Mouse (Mus musculus): ENCODE measurements around the gene Tmprss11e. TPM values are rescaled to one million over a fixed set of nuclear protein-coding genes. Genes with fewer than 3 reads are reported as not detected.

Tmprss11e gene
- polyA plus RNA-seq (2012) = not detected in 2 replicates

DNA sequence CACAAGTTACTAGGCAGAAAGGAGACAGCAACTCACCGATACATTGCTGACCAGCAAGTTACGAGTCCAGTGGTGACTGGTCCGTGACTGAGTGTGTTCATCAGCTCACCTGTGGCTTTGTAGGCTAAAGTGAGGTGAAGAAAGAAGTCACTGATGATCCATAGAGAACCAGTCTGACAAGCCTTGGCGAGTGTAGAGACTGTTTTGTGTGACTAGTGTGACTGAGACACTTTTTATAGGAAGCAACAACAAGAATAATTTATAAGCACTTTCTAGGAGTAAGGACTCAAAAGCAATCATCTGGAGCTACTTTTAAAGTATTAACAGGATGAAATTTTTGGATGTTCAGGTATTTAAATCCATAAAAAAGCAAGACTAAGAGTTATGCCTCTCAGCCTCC is at the start of gene Tmprss11e:
Tmprss11e (minus strand) TSS at position 101 of the 400 bp plus-strand sequence.
- no peak for TF ChIP-seq GATA1 (IDR thresholded peaks at IDR 0.05; ENCODE audit: low read length)

GRCm38 (mm10) chr5:86792807-86793206 is 47.2 kb upstream of the Tmprss11e start:
- no peak for TF ChIP-seq GATA1 (IDR thresholded peaks at IDR 0.05; ENCODE audit: low read length)

- no peak for TF ChIP-seq GATA1 (IDR thresholded peaks at IDR 0.05; ENCODE audit: low read length)
Measured at GRCm38 (mm10) chr5:86792249-86792648, 46.6 kb upstream of the Tmprss11e start.

- TF ChIP-seq GATA1 (IDR thresholded peaks at IDR 0.05; ENCODE audit: low read length) = no peak
Measured at GRCm38 (mm10) chr5:86789954-86790353, 44.3 kb upstream of the Tmprss11e start.

DNA sequence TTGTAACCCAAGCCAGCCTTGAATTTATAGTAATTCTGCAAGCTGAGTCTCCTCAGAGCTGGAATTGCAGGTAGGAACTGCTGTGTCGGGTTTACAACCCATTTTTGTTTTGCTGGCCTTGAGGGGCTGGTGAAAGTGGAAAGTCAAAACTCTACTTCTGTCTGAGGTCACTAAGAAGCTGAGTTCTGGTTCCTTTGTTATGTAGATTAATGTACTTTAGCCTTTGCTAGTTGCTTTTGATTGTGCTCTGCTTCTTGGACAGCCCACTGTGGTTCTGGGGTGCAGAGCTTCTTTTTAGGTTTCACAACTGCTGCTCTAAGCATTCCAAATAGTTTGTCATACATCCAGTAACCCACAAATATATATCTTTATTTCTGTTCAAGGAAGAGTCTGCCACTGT is 41.2 kb upstream of the Tmprss11e start:
- TF ChIP-seq GATA1 (IDR thresholded peaks at IDR 0.05; ENCODE audit: low read length) = no peak

DNA sequence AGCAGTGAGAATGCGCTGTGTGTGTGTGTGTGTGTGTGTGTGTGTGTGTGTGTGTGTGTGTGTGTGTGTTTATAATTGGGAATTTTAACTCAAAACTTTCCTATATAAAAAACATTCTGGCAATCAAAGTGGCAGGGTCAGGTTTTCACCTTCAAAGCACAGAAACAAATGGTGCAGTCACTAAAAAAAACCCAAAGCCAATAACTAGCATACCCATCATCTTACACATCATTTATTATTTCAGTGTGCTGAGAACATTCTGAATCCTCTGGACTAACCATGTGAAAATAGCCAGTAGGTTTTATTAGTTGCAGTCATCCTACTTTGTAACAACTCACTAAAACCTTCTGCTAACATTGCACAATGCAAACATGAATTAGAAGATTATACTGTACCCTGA is 38.6 kb upstream of the Tmprss11e start:
- no peak for TF ChIP-seq GATA1 (IDR thresholded peaks at IDR 0.05; ENCODE audit: low read length)

- TF ChIP-seq GATA1 (IDR thresholded peaks at IDR 0.05; ENCODE audit: low read length) = no peak
Measured at GRCm38 (mm10) chr5:86783059-86783458, 37.4 kb upstream of the Tmprss11e start.

DNA sequence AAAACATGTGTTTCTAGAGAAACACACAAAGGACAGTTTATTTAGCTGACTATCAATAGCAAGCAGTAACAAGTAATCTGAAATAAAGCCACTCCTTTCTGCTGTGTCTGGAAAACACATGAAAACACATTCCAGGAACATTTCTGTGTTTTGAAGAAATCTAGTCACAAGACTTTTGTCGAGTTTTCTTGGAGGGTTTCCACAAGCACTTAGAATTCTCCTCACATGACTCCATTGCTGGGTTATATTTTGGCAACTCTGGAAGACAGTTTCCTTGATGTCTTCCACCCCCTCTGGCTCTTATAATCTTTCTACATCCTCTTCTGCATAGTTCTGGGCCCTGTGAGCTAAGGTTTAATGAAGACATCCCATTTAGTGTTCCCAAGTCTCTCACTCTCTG is 32.9 kb upstream of the Tmprss11e start:
- no peak for TF ChIP-seq GATA1 (IDR thresholded peaks at IDR 0.05; ENCODE audit: low read length)

DNA sequence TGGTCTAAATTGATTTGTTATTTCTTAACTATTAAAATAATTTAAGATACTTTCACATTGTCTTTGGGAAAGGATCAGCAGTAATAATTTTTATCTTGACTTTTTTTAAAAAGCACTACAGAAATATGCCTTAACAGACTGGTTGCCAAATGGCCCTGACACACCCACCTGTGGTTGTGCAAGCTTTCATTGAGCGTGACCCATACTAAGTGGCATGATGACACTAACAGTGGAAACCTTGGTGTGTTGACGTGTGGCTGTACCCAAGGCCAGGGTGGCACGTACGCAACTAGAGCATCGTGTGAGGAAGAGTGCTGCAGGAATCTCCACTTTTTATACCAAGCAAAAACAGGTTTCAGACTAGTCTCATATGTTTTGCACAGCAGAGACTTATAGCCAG is 31.3 kb upstream of the Tmprss11e start:
- TF ChIP-seq GATA1 (IDR thresholded peaks at IDR 0.05; ENCODE audit: low read length) = no peak

- TF ChIP-seq GATA1 (IDR thresholded peaks at IDR 0.05; ENCODE audit: low read length) = no peak
Measured at GRCm38 (mm10) chr5:86771010-86771409, 25.4 kb upstream of the Tmprss11e start.

- no peak for TF ChIP-seq GATA1 (IDR thresholded peaks at IDR 0.05; ENCODE audit: low read length)
Measured at GRCm38 (mm10) chr5:86769015-86769658, 23.5 kb upstream of the Tmprss11e start.

- TF ChIP-seq GATA1 (IDR thresholded peaks at IDR 0.05; ENCODE audit: low read length) = no peak
Measured at GRCm38 (mm10) chr5:86742796-86743195, 2.8 kb downstream of the Tmprss11e start.

DNA sequence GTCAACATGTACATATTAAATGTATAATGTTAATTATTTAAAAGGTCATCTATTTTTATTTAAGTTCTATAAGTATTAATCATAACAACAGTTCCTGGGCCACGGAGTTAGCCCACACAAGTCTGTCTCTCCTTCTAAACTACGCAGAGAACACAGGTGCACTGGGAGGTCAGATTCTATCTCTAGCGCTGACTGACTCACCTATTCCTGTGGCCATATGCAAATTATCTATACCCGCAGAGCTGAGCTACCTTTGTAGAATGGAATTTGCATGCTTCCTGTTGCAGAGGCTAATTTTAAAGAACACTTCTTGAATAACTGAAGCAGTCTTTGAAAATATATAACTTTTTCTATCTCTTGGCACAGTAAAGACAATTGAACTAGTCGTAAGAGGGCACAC is 4.5 kb downstream of the Tmprss11e start:
- no peak for TF ChIP-seq GATA1 (IDR thresholded peaks at IDR 0.05; ENCODE audit: low read length)

DNA sequence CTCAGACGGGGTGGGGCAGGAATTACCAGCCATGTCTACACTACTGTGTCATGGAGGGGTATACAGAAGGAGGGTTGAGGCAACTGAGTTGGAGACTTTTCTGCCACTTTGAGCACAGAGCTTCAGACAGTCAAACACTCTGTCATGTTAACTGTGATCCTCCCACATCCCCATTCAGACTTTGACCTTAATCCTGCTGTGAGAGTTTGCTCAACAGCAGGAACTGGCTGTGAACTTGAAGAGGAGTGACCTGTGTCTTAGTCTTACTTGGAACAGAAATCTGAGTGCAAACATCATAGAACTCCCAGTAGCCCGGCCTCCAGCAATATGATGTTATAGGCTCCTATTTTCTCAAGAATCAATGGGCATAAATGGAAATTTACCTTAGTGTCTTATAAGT is 9.8 kb downstream of the Tmprss11e start:
- no peak for TF ChIP-seq GATA1 (IDR thresholded peaks at IDR 0.05; ENCODE audit: low read length)

- TF ChIP-seq GATA1 (IDR thresholded peaks at IDR 0.05; ENCODE audit: low read length) = no peak
Measured at GRCm38 (mm10) chr5:86730587-86730986, 15.0 kb downstream of the Tmprss11e start.

- no peak for TF ChIP-seq GATA1 (IDR thresholded peaks at IDR 0.05; ENCODE audit: low read length)
Measured at GRCm38 (mm10) chr5:86728574-86728973, 17.0 kb downstream of the Tmprss11e start.

DNA sequence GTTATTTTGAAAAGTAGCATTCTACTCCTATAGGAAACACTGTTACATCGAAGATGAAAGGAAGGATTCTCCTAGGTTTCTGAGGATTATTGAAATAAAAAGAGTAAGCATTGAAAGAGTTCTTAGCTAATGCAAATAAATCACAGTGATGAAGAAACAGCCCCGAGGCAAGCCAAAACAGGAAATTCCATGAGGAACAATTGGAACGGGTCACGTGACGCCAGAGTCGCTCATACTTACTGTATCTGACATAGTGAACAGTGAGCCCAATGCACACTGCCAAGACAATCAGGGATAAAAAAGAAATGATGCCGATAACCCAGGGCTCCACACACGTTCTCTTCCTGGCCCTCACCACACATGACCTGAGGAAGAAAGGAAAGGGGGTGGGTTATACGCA is 18.6 kb downstream of the Tmprss11e start:
- no peak for TF ChIP-seq GATA1 (IDR thresholded peaks at IDR 0.05; ENCODE audit: low read length)

- no peak for TF ChIP-seq GATA1 (IDR thresholded peaks at IDR 0.05; ENCODE audit: low read length)
Measured at GRCm38 (mm10) chr5:86725021-86725420, 20.6 kb downstream of the Tmprss11e start.
